Mouse (Mus musculus) midbrain, embryonic 15.5 days (tissue): ENCODE measurements at regions not wholly inside any gene's neighbourhood (a gene's known extent, or its start where the extent isn't known, plus 50 kb on each side); places are given as distances from the start of the nearest gene placed in this dataset.

Experiments used
- ATAC-seq: fragments of 200-750 bp; cut with Nextera tagmentation; replicated peaks from 2 replicates; pipeline ENCODE4 v1.8.0; 2017; ENCODE audit warnings: moderate TSS enrichment
- H3K27ac ChIP-seq: fragments of 300-500 bp; sonication (generic); 2 replicates; pipeline ENCODE4 v1.5.1; 2015; ENCODE audit warnings: mild to moderate bottlenecking, inconsistent platforms
- H3K27me3 ChIP-seq: fragments of 300-500 bp; sonication (generic); replicated peaks from 2 replicates; pipeline ENCODE4 v1.6.1; 2015; ENCODE audit warnings: inconsistent platforms
- H3K36me3 ChIP-seq: fragments of 300-500 bp; sonication (generic); replicated peaks from 2 replicates; pipeline ENCODE4 v1.6.1; 2015; ENCODE audit warnings: inconsistent platforms
- H3K4me1 ChIP-seq: fragments of 300-500 bp; sonication (generic); 2 replicates; pipeline ENCODE4 v1.6.1; 2015; ENCODE audit warnings: inconsistent platforms
- H3K4me2 ChIP-seq: fragments of 300-500 bp; sonication (generic); 2 replicates; pipeline ENCODE4 v1.6.1; 2015; ENCODE audit warnings: inconsistent platforms, mild to moderate bottlenecking, moderate library complexity
- H3K4me3 ChIP-seq: fragments of 300-500 bp; sonication (generic); 2 replicates; pipeline ENCODE4 v1.5.1; 2015; ENCODE audit warnings: mild to moderate bottlenecking, inconsistent platforms
- H3K9ac ChIP-seq: fragments of 300-500 bp; sonication (generic); 2 replicates; pipeline ENCODE4 v1.6.1; 2015; ENCODE audit warnings: mild to moderate bottlenecking, inconsistent platforms
- H3K9me3 ChIP-seq: fragments of 300-500 bp; sonication (generic); 2 replicates; pipeline ENCODE4 v1.6.1; 2016; ENCODE audit warnings: inconsistent platforms
- WGBS: fragments of 180-500 bp; shearing (Covaris S2); methylation state at CpG from one replicate; pipeline ENCODE4 v1.1.7; 2015; ENCODE audit warnings: mixed read lengths; 5-methylcytosine and 5-hydroxymethylcytosine counted together

DNA sequence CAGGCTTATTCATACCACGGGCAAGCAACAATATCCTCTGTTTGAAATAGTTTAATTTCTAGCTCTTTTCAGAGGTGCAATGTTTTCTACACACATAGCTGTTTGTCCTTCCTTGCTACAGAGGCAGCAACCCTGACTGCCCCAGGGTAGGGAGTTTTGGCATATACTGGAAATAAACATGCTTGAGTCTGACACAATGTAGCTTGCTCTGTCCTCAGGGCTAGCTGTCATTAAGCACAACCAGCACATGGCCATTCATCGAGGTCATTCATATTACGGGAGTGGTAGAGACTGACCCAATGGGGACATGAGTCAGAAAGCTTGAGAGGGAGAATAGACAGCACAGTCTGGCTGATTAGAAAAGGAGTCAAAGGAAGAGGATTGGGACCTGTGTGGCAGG, 677.8 kb downstream of the Zfp619 start:
- H3K4me1 ChIP-seq = no peaks in the 10 kb centered on the region
- no peaks in the 10 kb centered on the region for H3K9me3 ChIP-seq
- ATAC-seq = no peak
- H3K4me3 ChIP-seq = no peak overlapping the region
- no peak overlapping the region for H3K4me2 ChIP-seq
- no peaks in the 10 kb centered on the region for H3K36me3 ChIP-seq
- 82% methylated on average over 3 of the region's 3 CpGs for WGBS
- H3K9ac ChIP-seq = no peak overlapping the region
- no peak overlapping the region for H3K27ac ChIP-seq
- H3K27me3 ChIP-seq = no peaks in the 10 kb centered on the region

GRCm38 (mm10) chr7:40202615-40203014, 685.0 kb downstream of the Zfp619 start:
- H3K9me3 ChIP-seq = no peaks in the 10 kb centered on the region
- H3K4me3 ChIP-seq = no peak overlapping the region
- no peak overlapping the region for H3K9ac ChIP-seq
- no peak for ATAC-seq
- WGBS = 85% methylated on average over 1 of the region's 1 CpGs
- no peaks in the 10 kb centered on the region for H3K36me3 ChIP-seq
- no peaks in the 10 kb centered on the region for H3K4me1 ChIP-seq
- H3K27ac ChIP-seq = no peak overlapping the region
- H3K4me2 ChIP-seq = no peak overlapping the region
- H3K27me3 ChIP-seq = no peaks in the 10 kb centered on the region

- Histone ChIP-seq H3K9me3 (no peaks in the 10 kb centered on the region), H3K4me1 (no peaks in the 10 kb centered on the region), H3K4me3 (no peak overlapping the region), H3K4me2 (no peak overlapping the region), H3K27ac (no peak overlapping the region), H3K27me3 (no peaks in the 10 kb centered on the region), H3K9ac (no peak overlapping the region), H3K36me3 (no peaks in the 10 kb centered on the region)
- ATAC-seq = no peak
- 84% methylated on average over 5 of the region's 5 CpGs for WGBS
Measured at GRCm38 (mm10) chr7:40211956-40212355, 686.2 kb upstream of the Vstm2b start.

DNA sequence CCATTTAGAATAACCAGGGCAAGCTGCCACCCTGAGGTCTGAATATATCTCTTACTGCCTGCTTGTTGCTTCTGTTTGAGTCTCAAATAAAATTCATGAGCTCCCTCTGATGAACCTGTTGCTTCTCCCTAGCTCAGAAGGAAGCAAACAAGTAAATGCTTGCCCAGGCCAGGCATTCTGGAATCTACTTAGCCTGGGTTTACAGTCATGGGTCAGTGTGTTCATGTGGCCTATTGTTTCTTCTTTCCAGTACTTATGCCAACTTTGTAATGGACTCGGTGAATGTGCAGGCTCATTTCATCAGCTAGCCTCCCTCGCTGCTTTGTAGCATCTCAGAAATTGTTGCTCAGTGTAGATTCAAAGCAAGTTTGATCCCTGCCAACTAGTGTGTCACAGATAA, 685.6 kb upstream of the Vstm2b start:
- no peaks in the 10 kb centered on the region for H3K36me3 ChIP-seq
- no peak overlapping the region for H3K27ac ChIP-seq
- no peak for ATAC-seq
- H3K4me1 ChIP-seq = no peaks in the 10 kb centered on the region
- H3K9me3 ChIP-seq = no peaks in the 10 kb centered on the region
- WGBS = 70% methylated on average over 2 of the region's 2 CpGs
- H3K9ac ChIP-seq = no peak overlapping the region
- no peak overlapping the region for H3K4me2 ChIP-seq
- H3K27me3 ChIP-seq = no peaks in the 10 kb centered on the region
- H3K4me3 ChIP-seq = no peak overlapping the region

- Histone ChIP-seq H3K36me3 (no peaks in the 10 kb centered on the region), H3K4me3 (no peak overlapping the region), H3K9me3 (no peaks in the 10 kb centered on the region), H3K27ac (no peak overlapping the region), H3K4me1 (no peaks in the 10 kb centered on the region), H3K9ac (no peak overlapping the region), H3K27me3 (no peaks in the 10 kb centered on the region), H3K4me2 (no peak overlapping the region)
- no peak for ATAC-seq
- WGBS = 81% methylated on average over 2 of the region's 2 CpGs
Measured at GRCm38 (mm10) chr7:40213646-40214045, 684.5 kb upstream of the Vstm2b start.

DNA sequence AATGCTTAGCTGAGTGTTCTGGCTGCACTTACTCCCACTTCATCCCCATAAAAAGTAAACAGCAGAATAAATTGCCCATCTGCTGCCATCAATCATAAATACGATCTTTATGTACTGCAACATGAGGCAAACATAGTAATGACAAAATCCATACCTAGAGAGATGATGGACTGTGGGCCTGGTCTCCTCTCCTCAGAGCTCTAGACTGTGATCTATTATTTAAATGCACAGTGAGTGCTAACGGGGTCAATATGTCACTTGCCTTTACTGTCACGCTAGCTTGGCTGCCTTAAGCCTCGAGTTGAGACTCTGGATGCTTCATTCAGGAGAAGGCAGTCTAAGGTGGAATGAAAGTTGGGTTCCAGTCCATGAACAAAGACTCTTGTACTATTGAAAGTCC, 683.7 kb upstream of the Vstm2b start:
- WGBS = 56% methylated on average over 4 of the region's 4 CpGs
- Histone ChIP-seq H3K27me3 (no peaks in the 10 kb centered on the region), H3K4me1 (no peaks in the 10 kb centered on the region), H3K9me3 (no peaks in the 10 kb centered on the region), H3K4me2 (no peak overlapping the region), H3K4me3 (no peak overlapping the region), H3K27ac (no peak overlapping the region), H3K36me3 (no peaks in the 10 kb centered on the region), H3K9ac (no peak overlapping the region)
- ATAC-seq = no peak

- ATAC-seq = no peak
- 92% methylated on average over 2 of the region's 2 CpGs for WGBS
Measured at GRCm38 (mm10) chr7:40215271-40215670, 682.9 kb upstream of the Vstm2b start.

GRCm38 (mm10) chr7:40220549-40220948, 677.6 kb upstream of the Vstm2b start:
- ATAC-seq = no peak
- no peak overlapping the region for H3K4me3 ChIP-seq
- no peaks in the 10 kb centered on the region for H3K36me3 ChIP-seq
- H3K27ac ChIP-seq = no peak overlapping the region
- no peaks in the 10 kb centered on the region for H3K9me3 ChIP-seq
- H3K4me2 ChIP-seq = no peak overlapping the region
- H3K4me1 ChIP-seq = no peaks in the 10 kb centered on the region
- 90% methylated on average over 4 of the region's 4 CpGs for WGBS
- no peaks in the 10 kb centered on the region for H3K27me3 ChIP-seq
- no peak overlapping the region for H3K9ac ChIP-seq

More at GRCm38 (mm10) chr7:40215271-40215670, 682.9 kb upstream of the Vstm2b start:
- Histone ChIP-seq H3K27me3 (no peaks in the 10 kb centered on the region), H3K4me1 (no peaks in the 10 kb centered on the region), H3K4me3 (no peak overlapping the region), H3K27ac (no peak overlapping the region), H3K9ac (no peak overlapping the region), H3K9me3 (no peaks in the 10 kb centered on the region), H3K4me2 (no peak overlapping the region), H3K36me3 (no peaks in the 10 kb centered on the region)

GRCm38 (mm10) chr7:40245188-40245587, 652.9 kb upstream of the Vstm2b start:
- Histone ChIP-seq H3K9ac (no peak overlapping the region), H3K27me3 (no peaks in the 10 kb centered on the region), H3K27ac (no peak overlapping the region), H3K4me2 (no peak overlapping the region), H3K4me3 (no peak overlapping the region), H3K36me3 (no peaks in the 10 kb centered on the region), H3K4me1 (no peaks in the 10 kb centered on the region), H3K9me3 (no peaks in the 10 kb centered on the region)
- 86% methylated on average over 8 of the region's 8 CpGs for WGBS
- no peak for ATAC-seq

GRCm38 (mm10) chr7:40248521-40248920, 649.6 kb upstream of the Vstm2b start:
- H3K9ac ChIP-seq = no peak overlapping the region
- no peak for ATAC-seq
- no peaks in the 10 kb centered on the region for H3K27me3 ChIP-seq
- H3K4me1 ChIP-seq = no peaks in the 10 kb centered on the region
- no peak overlapping the region for H3K4me2 ChIP-seq
- no peaks in the 10 kb centered on the region for H3K36me3 ChIP-seq
- WGBS = 97% methylated on average over 2 of the region's 2 CpGs
- H3K9me3 ChIP-seq = no peaks in the 10 kb centered on the region
- H3K27ac ChIP-seq = no peak overlapping the region
- H3K4me3 ChIP-seq = no peak overlapping the region

GRCm38 (mm10) chr7:40253486-40253885, 644.6 kb upstream of the Vstm2b start:
- Histone ChIP-seq H3K27me3 (no peaks in the 10 kb centered on the region), H3K4me1 (no peaks in the 10 kb centered on the region), H3K4me2 (no peak overlapping the region), H3K9me3 (no peaks in the 10 kb centered on the region), H3K4me3 (no peak overlapping the region), H3K9ac (no peak overlapping the region), H3K36me3 (no peaks in the 10 kb centered on the region), H3K27ac (no peak overlapping the region)
- 66% methylated on average over 2 of the region's 2 CpGs for WGBS
- no peak for ATAC-seq

DNA sequence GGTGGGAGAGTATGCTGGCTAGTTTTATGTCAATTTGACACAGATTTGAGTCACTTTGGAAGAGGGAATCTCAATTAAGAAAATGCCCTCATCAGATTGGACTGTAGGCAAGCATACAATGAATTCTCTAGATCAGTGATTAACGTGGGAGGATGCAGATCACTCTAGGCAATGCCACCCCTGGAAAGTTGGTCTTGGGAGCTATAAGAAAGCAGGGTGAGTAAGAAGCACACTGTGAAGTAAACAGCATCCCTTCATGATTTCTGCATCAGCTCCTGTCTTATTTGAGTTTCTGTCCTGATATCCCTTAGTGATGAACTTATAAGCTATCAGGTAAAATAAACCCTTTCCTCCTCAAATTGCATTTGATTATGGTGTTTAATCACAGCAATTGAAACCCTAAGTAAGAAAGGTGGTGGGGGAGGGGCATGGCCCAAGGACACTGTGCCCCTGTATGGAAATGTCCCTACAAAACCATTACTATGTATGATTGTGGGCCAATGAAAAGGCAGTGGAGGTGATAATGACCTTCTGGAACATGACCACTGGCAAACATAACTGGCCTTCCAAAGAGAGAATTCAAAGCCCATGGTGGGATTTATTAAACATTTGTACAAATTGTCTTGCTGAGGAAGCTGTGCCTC, 640.3 kb upstream of the Vstm2b start:
- Histone ChIP-seq H3K9ac (no peak overlapping the region), H3K4me1 (no peaks in the 10 kb centered on the region), H3K4me2 (no peak overlapping the region), H3K27ac (no peak overlapping the region), H3K4me3 (no peak overlapping the region), H3K36me3 (no peaks in the 10 kb centered on the region), H3K9me3 (no peaks in the 10 kb centered on the region), H3K27me3 (no peaks in the 10 kb centered on the region)
- WGBS = 54% methylated on average over 1 of the region's 1 CpGs
- ATAC-seq = no peak

DNA sequence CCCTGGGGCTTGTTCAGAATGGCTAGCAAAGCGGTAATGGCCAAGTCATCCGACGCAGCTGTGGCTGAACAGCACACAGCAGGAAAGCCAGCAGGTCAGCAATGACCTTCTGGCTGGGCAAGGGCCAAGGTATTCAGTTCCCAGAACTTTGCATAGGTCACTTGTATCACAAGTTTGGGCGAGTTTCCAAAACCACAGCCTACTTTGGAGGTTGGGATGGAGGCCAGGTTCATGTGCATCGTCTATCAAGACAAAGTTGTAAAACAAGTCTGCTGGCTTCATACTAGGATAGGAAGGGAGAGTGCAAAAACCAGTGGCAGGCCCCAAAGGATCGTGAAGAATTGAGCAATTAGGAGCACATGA, 639.8 kb upstream of the Vstm2b start:
- Histone ChIP-seq H3K4me1 (no peaks in the 10 kb centered on the region), H3K4me2 (no peak overlapping the region), H3K9me3 (no peaks in the 10 kb centered on the region), H3K27ac (no peak overlapping the region), H3K27me3 (no peaks in the 10 kb centered on the region), H3K4me3 (no peak overlapping the region), H3K9ac (no peak overlapping the region), H3K36me3 (no peaks in the 10 kb centered on the region)
- ATAC-seq = no peak
- WGBS = 68% methylated on average over 6 of the region's 6 CpGs
